13 mouse cellular contexts compared by ENCODE assay signal in the genomic region with DNA sequence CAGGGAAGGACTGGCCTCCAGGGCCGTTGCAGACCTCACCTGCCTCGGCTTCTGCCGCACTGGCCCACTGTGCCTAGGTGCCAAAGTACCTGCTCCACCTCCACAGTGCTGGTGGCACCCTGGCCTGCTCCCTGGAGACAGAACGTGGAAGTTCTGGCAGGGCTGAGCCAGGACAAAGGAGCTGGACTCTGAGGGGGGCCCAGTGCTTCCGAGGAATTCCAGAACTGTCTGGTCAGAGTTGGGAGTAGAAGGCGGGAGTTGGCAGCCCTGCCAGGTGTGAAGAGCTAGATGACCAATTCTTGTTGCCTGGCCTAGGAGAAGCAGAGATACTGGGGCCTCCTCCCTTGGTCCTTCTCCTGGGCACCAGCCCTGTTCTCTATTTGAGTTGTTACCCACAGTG.
DNase-seq lines count a peak whose midpoint lies in the region; ATAC-seq and TF ChIP-seq lines count a peak whose summit lies in the region.
"Had no signal": no experiment of that assay in that cellular context is flagged by ENCODE, and none has a peak within 500 bp of the region (broad histone marks: within the 10 kb centered on the region; RNA-seq: fewer than 3 reads in every experiment).

No protein-coding gene starts in this region.

- no peak overlapping the region for H3K4me2 ChIP-seq in heart, embryonic 11.5 days
- H3K4me2 ChIP-seq in lung, embryonic 15.5 days, result 0 out of 2 replicates have a peak overlapping the region, but pooled peaks have one; percentile 2
- H3K4me2 ChIP-seq: neural tube, embryonic 12.5 days had no signal

- no peak for TF ChIP-seq EP300 in heart, adult 2 months (IDR thresholded peaks at IDR 0.05; ENCODE audit: insufficient read depth, low read depth, low read length)

- ATAC-seq in heart, embryonic 11.5 days (replicated peaks; ENCODE audit: insufficient number of reproducible peaks, low FRiP score, low TSS enrichment), result no peak
- peak; percentile 29; the same call in 1 of the 2 replicates for ATAC-seq in lung, embryonic 15.5 days (ENCODE audit: borderline replicate concordance, extremely low read depth, low FRiP score, low TSS enrichment)
- ATAC-seq: midbrain, embryonic 16.5 days had no signal

- intact Hi-C loops in heart, adult 2 months (cut with DNase I), result loop anchor here (2.0 kb wide), 2 partner anchors 19 to 29 kb away; no protein-coding TSS in a partner anchor

- peak overlapping the region; percentile 10; the same call in 1 of the 2 replicates for H3K9ac ChIP-seq in heart, adult 2 months (ENCODE audit: low read depth, low read length)
- H3K9ac ChIP-seq in heart, embryonic 11.5 days (ENCODE audit: low read depth, low read length), result no peak overlapping the region
- H3K9ac ChIP-seq in lung, embryonic 15.5 days, result no peak overlapping the region
- H3K9ac ChIP-seq: neural tube, embryonic 12.5 days had no signal

- no peak for TF ChIP-seq CTCF in heart, adult 2 months (IDR thresholded peaks at IDR 0.05)
- no peak for TF ChIP-seq CTCF in lung, adult 2 months (IDR thresholded peaks at IDR 0.05; ENCODE audit: insufficient read depth, low read length)

- H3K27ac ChIP-seq in heart, adult 2 months, result peak overlapping the region; percentile 36; the same call in 1 of the 2 replicates
- H3K27ac ChIP-seq in heart, embryonic 11.5 days (ENCODE audit: low read depth, low read length), result no peak overlapping the region
- H3K27ac ChIP-seq in lung, embryonic 15.5 days, result peak overlapping the region; percentile 76
- H3K27ac ChIP-seq: hindbrain, embryonic 10.5 days; neural tube, embryonic 12.5 days had no signal

- DNase-seq in heart, adult 2 months, result no peak
- no peak for DNase-seq in lung, adult 2 months
- peak; percentile 66 to 78 for DNase-seq in kidney, postnatal 4 days
- DNase-seq in right cerebral cortex, postnatal 14 days, result no peak
- DNase-seq in thymus, postnatal 25 days, result no peak
- no peak for DNase-seq in cerebellum, postnatal 25 days
- DNase-seq: cerebellum, adult 11-12 months; spleen, adult 18-20 months had no signal

- H3K79me2 ChIP-seq in heart, adult 2 months (replicated peaks; ENCODE audit: control insufficient read depth, insufficient read depth, low read length), result peaks cover 5% of the 10 kb centered on the region

- H3K4me3 ChIP-seq in heart, adult 2 months, result no peak overlapping the region
- H3K4me3 ChIP-seq in heart, embryonic 11.5 days (ENCODE audit: low read depth, low read length), result no peak overlapping the region
- H3K4me3 ChIP-seq in lung, embryonic 15.5 days, result no peak overlapping the region
- H3K4me3 ChIP-seq in lung, adult 2 months (replicated peaks; ENCODE audit: extremely low read depth, low read depth, low read length), result no peak overlapping the region
- H3K4me3 ChIP-seq: hindbrain, embryonic 10.5 days; neural tube, embryonic 12.5 days had no signal

- WGBS in heart, adult 2 months, result 34% methylated on average over 6 of the region's 6 CpGs
- WGBS in heart, embryonic 11.5 days (ENCODE audit: insufficient replicate concordance), result 68% methylated on average over 6 of the region's 6 CpGs
- 42% methylated on average over 6 of the region's 6 CpGs for WGBS in lung, embryonic 15.5 days
- 48% methylated on average over 6 of the region's 6 CpGs for WGBS in lung, adult 2 months

- H3K9me3 ChIP-seq in heart, embryonic 11.5 days (replicated peaks; ENCODE audit: control insufficient read depth, low read length), result no peaks in the 10 kb centered on the region
- no peaks in the 10 kb centered on the region for H3K9me3 ChIP-seq in lung, embryonic 15.5 days
- H3K9me3 ChIP-seq: hindbrain, embryonic 10.5 days; neural tube, embryonic 12.5 days had no signal

- no peak for TF ChIP-seq POLR2A in heart, adult 2 months (IDR thresholded peaks at IDR 0.05; ENCODE audit: insufficient read depth, low read depth, low read length)
- no peak for TF ChIP-seq POLR2A in lung, adult 2 months (IDR thresholded peaks at IDR 0.05; ENCODE audit: borderline replicate concordance, extremely low read depth, low read depth, low read length)

- no peaks in the 10 kb centered on the region; the same call in none of the 2 replicates for H3K36me3 ChIP-seq in heart, adult 2 months (ENCODE audit: control insufficient read depth, insufficient read depth, low read length)
- no peaks in the 10 kb centered on the region for H3K36me3 ChIP-seq in heart, embryonic 11.5 days (ENCODE audit: control insufficient read depth, insufficient read depth, low read length)
- no peaks in the 10 kb centered on the region for H3K36me3 ChIP-seq in lung, embryonic 15.5 days
- H3K36me3 ChIP-seq: neural tube, embryonic 12.5 days had no signal

- H3K4me1 ChIP-seq in heart, adult 2 months (ENCODE audit: control insufficient read depth, insufficient read depth, low read length), result peaks cover 43% of the 10 kb centered on the region
- H3K4me1 ChIP-seq in heart, embryonic 11.5 days (ENCODE audit: control insufficient read depth, insufficient read depth, low read length), result peaks cover 61% of the 10 kb centered on the region
- peaks cover 77% of the 10 kb centered on the region for H3K4me1 ChIP-seq in lung, embryonic 15.5 days
- peaks cover 8% of the 10 kb centered on the region for H3K4me1 ChIP-seq in lung, adult 2 months (ENCODE audit: control insufficient read depth, insufficient read depth, low read length)

- H3K27me3 ChIP-seq in heart, adult 2 months (ENCODE audit: control insufficient read depth, insufficient read depth, low read length), result no peaks in the 10 kb centered on the region
- H3K27me3 ChIP-seq in heart, embryonic 11.5 days (ENCODE audit: control insufficient read depth, insufficient read depth, low read length), result no peaks in the 10 kb centered on the region
- H3K27me3 ChIP-seq in lung, embryonic 15.5 days, result no peaks in the 10 kb centered on the region
- H3K27me3 ChIP-seq: neural tube, embryonic 12.5 days had no signal

Comparison
In these comparisons a context has a peak if more than half of its experiments do, and no peak if none do; other contexts are left out.
1. DNase-seq: peak in kidney, postnatal 4 days (2 of 2); none in heart, adult 2 months (0 of 2), lung, adult 2 months (single experiment), right cerebral cortex, postnatal 14 days (single experiment), thymus, postnatal 25 days (single experiment) and cerebellum, postnatal 25 days (0 of 2).